Mouse (Mus musculus) liver, embryonic 12.5 days (tissue): ENCODE results near the gene Atxn7l2. TPM values are rescaled to one million over a fixed set of nuclear protein-coding genes. Genes with fewer than 3 reads are reported as not detected.

ENCODE experiments used
- ATAC-seq: fragments of 200-750 bp; cut with Nextera tagmentation; 2 replicates; pipeline ENCODE4 v1.8.0; 2017; ENCODE audit warnings: moderate number of reproducible peaks, mild to moderate bottlenecking, moderate library complexity
- H3K27ac ChIP-seq: fragments of 300-500 bp; sonication (generic); 2 replicates; pipeline ENCODE4 v1.5.1; 2016; ENCODE audit warnings: mild to moderate bottlenecking
- H3K27me3 ChIP-seq: fragments of 300-500 bp; sonication (generic); replicated peaks from 2 replicates; pipeline ENCODE4 v1.6.1; 2016; ENCODE audit warnings: mild to moderate bottlenecking, moderate library complexity
- H3K36me3 ChIP-seq: fragments of 300-500 bp; sonication (generic); 2 replicates; pipeline ENCODE4 v1.6.1; 2016; ENCODE audit warnings: mild to moderate bottlenecking, moderate library complexity
- H3K4me1 ChIP-seq: fragments of 300-500 bp; sonication (generic); 2 replicates; pipeline ENCODE4 v1.6.1; 2016
- H3K4me2 ChIP-seq: fragments of 300-500 bp; sonication (generic); 2 replicates; pipeline ENCODE4 v1.6.1; 2016; ENCODE audit warnings: mild to moderate bottlenecking, moderate library complexity
- H3K4me3 ChIP-seq: fragments of 300-500 bp; sonication (generic); 2 replicates; pipeline ENCODE4 v1.5.1; 2016; ENCODE audit warnings: mild to moderate bottlenecking, moderate library complexity
- H3K9ac ChIP-seq: fragments of 300-500 bp; sonication (generic); 2 replicates; pipeline ENCODE4 v1.6.1; 2016; ENCODE audit warnings: mild to moderate bottlenecking, moderate library complexity
- H3K9me3 ChIP-seq: fragments of 300-500 bp; sonication (generic); replicated peaks from 2 replicates; pipeline ENCODE4 v1.6.1; 2016; ENCODE audit warnings: mild to moderate bottlenecking, moderate library complexity
- WGBS: fragments of 180-500 bp; shearing (Covaris S2); methylation state at CpG from one replicate; pipeline ENCODE4 v1.1.7; 2016; ENCODE audit not compliant: insufficient replicate concordance; 5-methylcytosine and 5-hydroxymethylcytosine counted together
- polyA plus RNA-seq: library from polyadenylated mRNA; unstranded; fragments of >200 nt; fragmentation: Nextera tagmentation; extraction: Ambion mirVana; gene quantifications from 2 replicates; pipeline ENCODE4 v1.2.1, GENCODE M21; 2016

Atxn7l2 gene
- polyA plus RNA-seq, 1 experiment from 2014 or later, result 4.9 TPM

DNA sequence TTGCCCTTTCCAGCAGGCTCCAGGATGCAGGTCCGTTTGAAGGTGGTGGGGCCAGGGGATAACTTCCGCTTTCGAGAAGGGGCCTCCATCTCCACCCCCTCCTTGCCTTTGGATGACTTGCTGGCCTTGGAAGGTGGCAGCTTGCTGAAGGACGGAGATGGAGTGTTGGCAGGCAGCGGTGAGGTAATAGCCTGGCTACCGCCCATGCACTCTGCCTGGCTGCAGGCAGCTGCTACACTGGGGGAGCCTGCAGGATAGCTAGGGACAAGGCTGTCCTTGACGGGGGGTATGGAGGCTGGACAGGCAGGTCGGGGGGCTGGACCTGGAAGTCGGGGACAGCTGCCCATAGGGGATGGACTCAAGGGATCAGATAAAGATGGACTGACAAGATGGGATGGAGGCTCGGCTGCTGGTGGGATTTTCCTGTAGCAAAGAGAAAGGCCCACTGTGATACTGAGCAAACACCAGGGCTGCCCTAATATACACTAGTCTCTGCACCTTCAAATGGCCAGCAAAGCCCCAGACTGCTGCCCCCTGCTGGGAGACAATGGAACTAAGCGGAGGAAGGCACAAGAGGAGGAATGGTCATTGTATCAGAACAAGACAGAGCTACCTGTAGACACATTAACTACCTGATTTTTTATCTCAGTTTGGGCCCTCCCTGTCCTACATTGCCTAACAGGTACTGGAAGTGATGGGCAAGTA is 7.0 kb downstream of the Atxn7l2 start:
- H3K9me3 ChIP-seq, result no peaks in the 10 kb centered on the region
- no peak for ATAC-seq
- peaks cover 46% of the 10 kb centered on the region for H3K4me1 ChIP-seq

DNA sequence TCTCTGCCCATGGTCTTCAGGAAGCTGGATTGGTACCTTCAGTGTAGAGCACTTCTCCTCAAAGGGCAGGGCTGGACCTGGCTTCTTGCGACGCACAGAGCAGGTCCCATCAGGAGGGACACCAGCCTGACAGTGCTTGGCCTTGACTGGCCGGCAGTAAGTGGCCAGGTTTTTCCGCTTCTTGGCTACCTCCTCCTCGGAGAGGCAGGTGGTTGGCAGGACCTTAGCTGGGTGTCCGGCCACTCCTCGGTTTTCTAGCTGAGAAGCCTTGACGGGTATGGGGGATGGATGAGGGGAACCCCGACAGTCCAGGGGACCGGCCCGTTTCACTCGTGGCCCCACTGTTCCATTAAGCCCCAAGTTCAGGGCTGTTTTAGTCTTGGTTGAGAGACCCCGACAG is 7.5 kb downstream of the Atxn7l2 start:
- no peaks in the 10 kb centered on the region for H3K9me3 ChIP-seq
- 82% methylated on average over 13 of the region's 13 CpGs for WGBS
- H3K4me2 ChIP-seq, result no peak overlapping the region

More for the DNA sequence above, 7.0 kb downstream of the Atxn7l2 start:
- H3K4me3 ChIP-seq, result no peak overlapping the region
- H3K9ac ChIP-seq, result no peak overlapping the region
- H3K27ac ChIP-seq, result no peak overlapping the region
- H3K27me3 ChIP-seq, result no peaks in the 10 kb centered on the region
- 67% methylated on average over 11 of the region's 11 CpGs for WGBS
- H3K4me2 ChIP-seq, result no peak overlapping the region
- peaks cover 62% of the 10 kb centered on the region for H3K36me3 ChIP-seq

DNA sequence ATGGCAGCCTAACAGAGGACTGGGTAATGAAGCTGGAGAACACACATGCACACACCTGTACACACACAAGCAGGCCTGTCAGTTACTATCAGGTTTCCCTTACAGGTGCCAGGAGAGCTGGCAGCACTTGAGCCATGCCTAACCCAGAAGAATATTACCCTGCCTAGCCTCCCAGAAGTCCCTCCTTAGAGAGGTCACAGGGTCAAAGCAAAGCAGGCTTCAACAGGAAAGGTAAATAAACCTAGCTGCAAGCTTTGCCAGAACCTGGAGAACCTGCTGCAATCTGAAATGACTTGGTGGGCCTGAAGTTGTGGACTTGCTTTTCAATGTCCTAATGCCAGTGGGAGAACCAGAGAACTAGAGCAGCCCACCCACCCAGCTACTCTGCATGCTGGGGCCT is 8.2 kb downstream of the Atxn7l2 start:
- Histone ChIP-seq H3K4me3 (no peak overlapping the region), H3K9ac (no peak overlapping the region), H3K27me3 (no peaks in the 10 kb centered on the region), H3K4me1 (peaks cover 42% of the 10 kb centered on the region), H3K27ac (no peak overlapping the region), H3K9me3 (no peaks in the 10 kb centered on the region), H3K36me3 (peaks cover 59% of the 10 kb centered on the region), H3K4me2 (no peak overlapping the region)
- ATAC-seq, result no peak

More for the DNA sequence above, 7.5 kb downstream of the Atxn7l2 start:
- Histone ChIP-seq H3K4me3 (no peak overlapping the region), H3K27ac (no peak overlapping the region), H3K4me1 (peaks cover 43% of the 10 kb centered on the region), H3K36me3 (peaks cover 63% of the 10 kb centered on the region), H3K9ac (no peak overlapping the region), H3K27me3 (no peaks in the 10 kb centered on the region)
- ATAC-seq, result no peak

DNA sequence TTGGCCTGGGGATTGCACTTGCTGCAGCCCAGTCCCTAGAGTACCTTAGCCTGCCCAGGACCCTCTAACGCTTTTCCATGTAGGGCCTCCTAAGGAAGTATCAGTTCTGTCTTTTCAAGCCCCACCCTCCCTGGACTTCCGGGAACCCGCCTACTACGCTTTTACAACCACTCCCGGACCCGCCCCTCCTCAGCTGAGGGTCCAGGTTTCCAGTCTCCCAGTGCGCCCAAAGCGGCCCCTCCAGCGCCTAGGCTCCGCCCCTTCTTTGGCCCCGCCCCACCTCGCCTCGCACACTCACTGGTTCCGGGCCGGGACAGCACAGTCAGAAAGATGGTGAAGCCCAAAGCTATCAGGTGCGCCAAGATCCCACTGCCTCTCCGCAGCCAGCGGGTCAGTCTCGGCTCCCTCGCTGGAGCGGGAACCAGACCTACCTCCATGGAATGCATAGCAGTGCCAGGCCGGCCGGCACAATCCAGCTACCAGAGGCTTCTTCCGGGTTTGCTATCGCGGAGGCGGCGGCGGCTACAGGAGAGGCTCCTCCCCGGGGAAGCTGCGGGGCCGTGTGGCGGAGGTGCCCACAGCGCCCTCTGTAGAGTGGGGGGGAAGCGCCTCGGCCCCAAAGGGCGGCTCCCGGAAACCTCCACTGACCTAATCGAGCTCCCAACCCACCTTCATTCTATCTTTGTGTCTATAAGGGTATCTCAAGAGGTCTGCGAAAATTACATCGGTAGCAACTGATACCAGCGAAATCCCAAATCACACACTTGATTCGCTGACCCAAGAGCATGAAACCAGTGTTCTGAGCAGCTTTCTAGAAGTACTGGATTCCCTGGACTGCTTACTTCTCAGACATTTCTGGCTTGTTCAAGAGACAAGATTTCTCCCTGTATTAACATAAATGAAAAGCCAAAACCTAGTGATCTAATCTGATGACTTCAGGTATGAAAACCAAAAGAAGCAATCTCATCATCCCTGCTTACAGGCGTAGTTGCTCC is 10.1 kb downstream of the Atxn7l2 start, which contains the start of gene Cyb561d1:
TSS of gene Cyb561d1 (minus strand) at position 884 of the 995 bp plus-strand sequence.
- H3K36me3 ChIP-seq, result peaks cover 40% of the 10 kb centered on the region
- H3K9me3 ChIP-seq, result no peaks in the 10 kb centered on the region
- H3K27ac ChIP-seq, result peak within 1 kb of the TSS; percentile 90
- H3K27me3 ChIP-seq, result no peaks in the 10 kb centered on the region
- peak within 1 kb of the TSS; percentile 80 for H3K4me2 ChIP-seq
- H3K4me3 ChIP-seq, result peak within 1 kb of the TSS; percentile 72
- 3% methylated on average over 44 of the region's 44 CpGs for WGBS
- H3K4me1 ChIP-seq, result peaks cover 60% of the 10 kb centered on the region
- peak within 1 kb of the TSS; percentile 79 for H3K9ac ChIP-seq
- ATAC-seq, result peak; percentile 96

DNA sequence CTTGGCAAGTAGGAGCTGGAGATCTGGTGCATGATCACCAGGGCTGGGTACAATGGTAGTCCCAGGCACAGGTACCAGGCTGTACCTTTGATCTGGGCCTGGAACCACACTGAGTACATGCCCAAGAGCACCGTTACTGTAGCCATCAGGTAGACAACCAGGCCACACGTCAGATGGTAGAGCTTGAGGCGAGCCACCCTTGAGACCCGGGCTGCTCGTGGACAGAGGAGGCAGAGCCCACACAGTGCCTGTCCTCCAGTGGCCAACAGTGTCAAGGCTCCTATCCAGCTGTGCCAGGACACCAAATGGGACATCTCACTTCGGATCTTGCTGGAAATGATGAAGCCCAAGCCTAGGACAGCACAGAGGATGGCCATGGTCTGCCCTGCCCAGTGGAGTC is 11.5 kb downstream of the Atxn7l2 start:
- Histone ChIP-seq H3K4me2 (peak overlapping the region; percentile 80), H3K27me3 (no peaks in the 10 kb centered on the region), H3K36me3 (peaks cover 28% of the 10 kb centered on the region), H3K27ac (peak overlapping the region; percentile 90), H3K9ac (peak overlapping the region; percentile 79; the same call in 1 of the 2 replicates), H3K4me3 (peak overlapping the region; percentile 72; the same call in 1 of the 2 replicates), H3K4me1 (peaks cover 59% of the 10 kb centered on the region), H3K9me3 (no peaks in the 10 kb centered on the region)
- WGBS, result 92% methylated on average over 6 of the region's 6 CpGs
- no peak for ATAC-seq

DNA sequence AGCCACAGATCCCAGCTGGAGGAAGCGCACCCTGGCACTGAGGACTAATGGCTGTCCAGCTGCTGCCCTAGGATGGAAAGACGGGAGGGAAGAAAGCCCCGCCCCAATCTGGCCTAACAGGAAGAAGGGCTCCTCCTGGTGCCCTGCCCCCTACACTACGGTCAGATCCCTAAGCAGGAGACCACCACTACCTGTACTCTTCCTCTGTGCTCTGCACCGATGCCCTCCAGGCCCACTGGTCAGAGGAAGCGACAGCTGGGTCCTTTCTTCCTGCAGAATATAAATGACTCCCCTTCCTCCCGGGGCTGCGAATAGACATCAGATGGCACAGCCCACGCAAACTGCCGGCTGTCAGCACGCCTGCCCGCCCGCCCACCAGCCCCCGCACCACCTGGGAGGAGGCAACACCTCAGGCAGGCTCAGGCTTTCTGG is 13.7 kb downstream of the Atxn7l2 start:
- H3K4me3 ChIP-seq, result no peak overlapping the region
- peaks cover 11% of the 10 kb centered on the region; the same call in 1 of the 2 replicates for H3K36me3 ChIP-seq
- peak overlapping the region; percentile 13; the same call in 1 of the 2 replicates for H3K4me2 ChIP-seq
- no peak for ATAC-seq
- no peaks in the 10 kb centered on the region for H3K27me3 ChIP-seq
- H3K27ac ChIP-seq, result no peak overlapping the region
- peaks cover 50% of the 10 kb centered on the region for H3K4me1 ChIP-seq
- 44% methylated on average over 14 of the region's 14 CpGs for WGBS
- no peak overlapping the region for H3K9ac ChIP-seq
- no peaks in the 10 kb centered on the region for H3K9me3 ChIP-seq

DNA sequence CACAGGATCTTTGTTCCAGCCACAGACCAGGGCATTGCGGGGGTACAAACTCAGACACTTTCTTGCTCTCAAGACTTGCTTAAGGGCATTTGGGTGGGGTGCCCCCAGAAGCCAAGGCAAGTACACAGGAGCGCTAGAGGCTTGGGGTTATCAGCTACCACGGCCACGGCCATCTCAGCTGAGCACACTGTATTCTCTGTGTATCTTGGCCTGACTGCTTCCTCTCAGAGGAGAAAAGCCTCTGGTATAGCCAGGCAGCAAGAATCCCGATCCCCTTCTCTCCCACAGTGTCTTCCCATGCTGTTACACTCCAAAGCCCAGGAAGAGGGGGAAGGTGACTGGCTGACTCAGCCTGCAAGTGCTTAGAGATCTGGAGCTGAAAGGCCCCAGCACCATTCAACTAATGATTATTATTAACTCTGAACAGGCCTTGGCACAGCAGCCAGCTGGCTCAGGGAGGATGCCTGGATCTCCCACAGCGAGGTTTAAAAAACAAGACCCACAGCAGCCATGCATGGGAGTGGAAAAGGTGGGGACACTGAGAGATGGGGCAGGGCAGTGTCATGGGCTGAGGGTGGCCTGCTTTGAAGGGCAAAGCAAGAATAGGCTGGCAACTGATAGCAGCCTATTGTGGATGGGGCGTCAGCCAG is 14.7 kb downstream of the Atxn7l2 start:
- H3K27ac ChIP-seq, result 0 out of 2 replicates have a peak overlapping the region, but pooled peaks have one; percentile 23
- H3K36me3 ChIP-seq, result 0 out of 2 replicates have a peak, but pooled peaks cover 8% of the 10 kb centered on the region
- H3K4me1 ChIP-seq, result peaks cover 45% of the 10 kb centered on the region
- no peak overlapping the region for H3K9ac ChIP-seq
- H3K9me3 ChIP-seq, result no peaks in the 10 kb centered on the region
- H3K4me2 ChIP-seq, result no peak overlapping the region
- H3K4me3 ChIP-seq, result no peak overlapping the region
- WGBS, result 47% methylated on average over 7 of the region's 7 CpGs
- H3K27me3 ChIP-seq, result no peaks in the 10 kb centered on the region
- ATAC-seq, result no peak

DNA sequence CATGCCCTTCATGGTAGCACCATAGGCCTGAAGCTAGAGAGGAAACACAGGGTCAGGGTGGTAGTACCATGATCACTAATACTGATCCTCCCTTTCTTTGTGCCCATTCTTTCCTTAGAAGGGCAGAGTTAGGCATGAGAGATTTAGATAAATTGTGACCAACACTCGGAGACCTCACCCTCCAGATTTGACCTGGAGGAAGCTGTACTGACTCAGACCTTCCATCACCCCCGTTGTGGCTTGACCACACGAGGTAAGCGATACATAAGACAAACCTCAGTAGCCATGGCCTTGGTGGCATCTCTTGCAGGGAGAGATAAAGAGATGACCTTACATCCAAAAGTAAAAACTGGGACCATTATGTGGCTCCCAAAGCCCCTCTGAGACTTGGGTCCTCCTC is 15.4 kb downstream of the Atxn7l2 start:
- H3K4me3 ChIP-seq, result no peak overlapping the region
- H3K4me2 ChIP-seq, result no peak overlapping the region
- 0 out of 2 replicates have a peak, but pooled peaks cover 8% of the 10 kb centered on the region for H3K36me3 ChIP-seq
- no peaks in the 10 kb centered on the region for H3K27me3 ChIP-seq
- ATAC-seq, result no peak
- H3K9me3 ChIP-seq, result no peaks in the 10 kb centered on the region
- 66% methylated on average over 4 of the region's 4 CpGs for WGBS
- no peak overlapping the region for H3K27ac ChIP-seq
- H3K4me1 ChIP-seq, result peaks cover 42% of the 10 kb centered on the region
- no peak overlapping the region for H3K9ac ChIP-seq

DNA sequence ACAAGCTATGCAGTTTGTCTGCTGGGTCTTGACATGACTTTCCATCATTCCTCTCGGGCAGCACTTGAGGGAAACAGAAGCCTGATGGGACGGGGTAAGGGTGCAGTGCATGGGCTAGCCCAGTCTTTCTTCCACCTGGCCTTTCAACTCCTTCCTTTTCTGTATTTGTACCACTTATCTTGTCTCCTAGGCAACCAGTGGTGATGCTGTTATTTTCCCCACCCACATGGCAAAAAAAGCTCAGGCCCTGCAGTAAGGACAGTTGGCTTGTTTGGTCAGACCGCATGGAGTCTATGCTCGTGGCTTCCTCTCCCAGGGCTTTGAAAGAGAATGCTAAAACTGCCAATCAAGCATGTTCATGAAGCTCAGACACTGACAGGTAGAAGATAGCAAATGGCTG is 17.0 kb downstream of the Atxn7l2 start:
- no peak overlapping the region for H3K27ac ChIP-seq
- WGBS, result 56% methylated on average over 4 of the region's 4 CpGs
- ATAC-seq, result peak; percentile 9; the same call in 1 of the 2 replicates
- H3K4me2 ChIP-seq, result no peak overlapping the region
- peaks cover 13% of the 10 kb centered on the region for H3K27me3 ChIP-seq
- H3K4me1 ChIP-seq, result peaks cover 39% of the 10 kb centered on the region
- no peak overlapping the region for H3K4me3 ChIP-seq
- no peak overlapping the region for H3K9ac ChIP-seq
- H3K9me3 ChIP-seq, result no peaks in the 10 kb centered on the region
- 0 out of 2 replicates have a peak, but pooled peaks cover under 1% of the 10 kb centered on the region for H3K36me3 ChIP-seq

DNA sequence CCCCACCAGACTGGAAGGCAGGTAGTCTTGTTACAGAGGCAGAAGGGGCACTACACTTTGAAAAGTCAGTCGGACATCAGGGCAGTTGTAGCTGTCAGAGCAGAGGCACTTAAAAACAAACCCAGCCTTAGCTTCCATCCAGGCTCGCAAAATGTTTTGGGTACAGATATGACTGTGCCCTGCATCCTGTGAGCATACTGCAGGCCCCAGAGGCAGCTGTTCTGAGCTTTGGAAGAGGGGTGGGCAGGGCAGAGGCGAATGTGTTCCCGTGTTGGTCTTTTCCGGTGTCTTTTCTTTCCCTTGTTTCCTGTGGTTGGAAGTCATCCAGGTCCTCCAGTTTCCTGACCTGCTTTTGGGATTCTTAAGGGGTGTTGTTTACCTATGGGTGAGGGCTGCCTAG is 20.8 kb downstream of the Atxn7l2 start:
- Histone ChIP-seq H3K27ac (no peak overlapping the region), H3K4me1 (peaks cover 35% of the 10 kb centered on the region), H3K27me3 (peaks cover 51% of the 10 kb centered on the region), H3K9me3 (no peaks in the 10 kb centered on the region), H3K4me3 (no peak overlapping the region), H3K4me2 (peak overlapping the region; percentile 5; the same call in 1 of the 2 replicates), H3K9ac (no peak overlapping the region), H3K36me3 (no peaks in the 10 kb centered on the region)
- ATAC-seq, result no peak
- 51% methylated on average over 5 of the region's 5 CpGs for WGBS

DNA sequence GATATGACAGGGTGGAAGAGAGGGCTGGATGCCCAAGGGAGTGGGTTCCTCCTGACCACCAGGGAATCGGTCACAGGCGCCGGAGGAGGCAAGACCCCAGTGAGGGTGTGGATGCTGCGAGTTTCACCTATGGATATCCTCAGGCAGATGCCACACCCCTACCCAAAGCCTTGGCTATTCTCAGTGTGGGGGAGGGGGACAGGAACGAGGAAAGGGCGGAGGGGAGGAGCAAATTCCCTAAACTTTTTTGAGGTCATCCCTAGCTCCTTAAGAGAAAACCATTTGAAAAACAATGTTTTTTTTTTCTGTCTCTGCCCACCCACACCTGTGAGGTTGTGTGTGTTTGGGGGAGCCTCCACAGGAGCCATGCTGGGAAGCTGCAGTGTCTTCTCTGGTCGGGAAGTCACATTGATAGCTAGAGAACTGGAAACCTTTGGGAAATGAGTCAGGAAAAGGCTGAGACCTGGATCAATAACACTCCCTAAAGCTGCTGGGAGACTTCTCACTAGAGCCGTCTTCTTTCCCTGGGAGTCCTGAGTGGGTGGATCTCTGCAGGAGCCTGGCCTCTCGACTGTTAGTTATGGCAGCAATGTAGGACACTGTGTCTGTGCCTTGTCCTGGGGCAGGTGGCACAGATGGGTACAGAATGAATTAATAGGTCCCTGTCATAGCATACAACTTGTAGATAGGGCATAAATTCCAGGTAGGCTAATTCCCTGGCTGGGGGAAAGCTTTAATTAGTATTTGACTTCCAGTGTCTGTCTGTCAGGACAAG is 21.8 kb downstream of the Atxn7l2 start:
- peaks cover 61% of the 10 kb centered on the region for H3K27me3 ChIP-seq
- H3K4me3 ChIP-seq, result no peak overlapping the region
- H3K36me3 ChIP-seq, result no peaks in the 10 kb centered on the region
- peaks cover 31% of the 10 kb centered on the region for H3K4me1 ChIP-seq
- no peaks in the 10 kb centered on the region for H3K9me3 ChIP-seq
- H3K4me2 ChIP-seq, result no peak overlapping the region
- ATAC-seq, result no peak
- H3K9ac ChIP-seq, result no peak overlapping the region
- no peak overlapping the region for H3K27ac ChIP-seq
- 54% methylated on average over 9 of the region's 9 CpGs for WGBS
